Mouse (Mus musculus) urinary bladder, postnatal 14 days (tissue): ENCODE measurements around the gene Eya2.

ENCODE experiments used
- DNase-seq: peaks from one replicate; pipeline ENCODE4 v3.0.0; 2021; ENCODE audit warnings: low spot score

Eya2 gene

DNA sequence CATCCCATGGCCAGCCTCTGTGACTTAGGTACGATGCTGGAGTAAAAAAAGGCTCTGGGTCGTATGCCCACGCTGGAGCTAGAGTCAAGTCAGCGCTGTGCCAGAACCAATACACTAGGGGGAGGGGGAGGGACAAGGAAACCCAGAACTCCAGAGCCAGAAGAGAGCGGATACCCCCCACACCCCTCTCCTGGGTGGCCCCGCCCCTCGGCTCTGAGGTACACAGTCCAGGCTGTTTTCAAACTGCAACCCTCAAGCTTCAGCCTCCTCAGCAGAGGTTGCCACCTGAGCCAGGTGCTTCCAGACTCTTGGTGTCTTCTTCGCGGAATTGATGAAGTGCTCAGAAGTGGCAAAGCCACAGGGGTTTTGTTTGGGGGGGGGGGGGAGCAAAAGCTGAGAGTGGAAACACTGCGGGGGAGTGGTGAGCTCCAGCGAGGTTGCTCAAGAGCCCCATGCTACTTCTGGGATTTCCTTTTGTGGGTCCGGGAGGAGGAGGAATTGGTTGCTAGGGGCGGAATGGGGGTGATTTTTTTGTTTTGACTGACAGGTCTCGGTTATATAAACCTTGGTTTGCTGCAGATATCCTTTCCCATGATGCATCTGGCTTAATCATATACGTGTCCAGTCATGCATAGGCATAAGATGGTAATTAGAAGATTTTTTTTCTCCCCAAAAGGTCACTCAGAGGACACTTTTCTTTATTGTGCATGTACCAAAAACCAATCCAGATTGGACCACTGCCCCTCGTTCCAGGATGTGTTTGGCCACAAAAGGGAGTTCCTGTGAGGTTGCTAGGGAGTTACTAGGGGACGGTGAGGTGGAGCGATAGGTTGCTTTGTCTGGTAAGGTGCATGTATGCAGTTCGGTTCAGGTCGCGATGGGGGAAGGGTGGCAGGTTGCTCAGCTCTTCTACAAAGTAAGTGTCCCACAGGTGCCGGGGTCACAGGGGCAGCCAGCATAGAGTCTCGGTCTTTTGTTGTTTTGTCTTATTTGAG lies 122.6 kb downstream of the Eya2 start:
- DNase-seq, result no peak

DNA sequence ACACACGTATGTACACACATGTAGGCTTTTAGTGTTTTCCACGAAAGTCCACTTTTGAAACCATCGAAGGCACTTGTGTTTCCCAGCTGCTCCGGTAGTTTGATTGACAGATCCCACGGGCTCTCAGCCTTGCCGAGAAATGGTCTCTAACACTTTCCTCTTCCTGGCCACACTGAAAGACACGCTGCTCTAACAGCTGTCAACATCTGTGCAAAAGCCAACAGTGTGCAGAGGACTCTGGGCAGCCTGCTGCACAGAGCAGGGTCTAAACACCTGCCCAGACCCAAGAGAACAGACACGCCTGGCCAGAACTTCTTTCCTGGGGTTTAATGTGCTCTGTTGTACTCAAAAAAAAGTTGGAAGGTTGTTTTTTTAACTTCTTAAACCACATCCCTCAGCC lies 124.5 kb downstream of the Eya2 start:
- no peak for DNase-seq

DNA sequence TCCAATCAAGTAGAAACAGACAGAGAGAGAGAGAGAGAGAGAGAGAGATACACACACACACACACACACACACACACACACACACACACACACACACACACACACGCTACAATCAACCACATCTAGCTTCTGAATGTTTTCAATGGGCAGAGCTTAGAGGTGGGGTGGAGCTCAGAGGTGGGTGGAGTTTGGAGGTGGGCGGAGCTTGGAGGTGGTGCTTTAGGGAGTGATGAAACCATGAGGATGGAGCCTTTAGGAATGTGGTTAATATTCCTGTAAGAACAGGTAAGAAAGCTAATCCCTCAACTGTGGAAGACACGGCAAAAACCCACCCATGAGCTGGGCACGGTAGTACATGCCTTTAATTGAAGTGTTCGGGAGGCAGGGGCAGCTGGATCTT lies 127.1 kb downstream of the Eya2 start:
- no peak for DNase-seq

DNA sequence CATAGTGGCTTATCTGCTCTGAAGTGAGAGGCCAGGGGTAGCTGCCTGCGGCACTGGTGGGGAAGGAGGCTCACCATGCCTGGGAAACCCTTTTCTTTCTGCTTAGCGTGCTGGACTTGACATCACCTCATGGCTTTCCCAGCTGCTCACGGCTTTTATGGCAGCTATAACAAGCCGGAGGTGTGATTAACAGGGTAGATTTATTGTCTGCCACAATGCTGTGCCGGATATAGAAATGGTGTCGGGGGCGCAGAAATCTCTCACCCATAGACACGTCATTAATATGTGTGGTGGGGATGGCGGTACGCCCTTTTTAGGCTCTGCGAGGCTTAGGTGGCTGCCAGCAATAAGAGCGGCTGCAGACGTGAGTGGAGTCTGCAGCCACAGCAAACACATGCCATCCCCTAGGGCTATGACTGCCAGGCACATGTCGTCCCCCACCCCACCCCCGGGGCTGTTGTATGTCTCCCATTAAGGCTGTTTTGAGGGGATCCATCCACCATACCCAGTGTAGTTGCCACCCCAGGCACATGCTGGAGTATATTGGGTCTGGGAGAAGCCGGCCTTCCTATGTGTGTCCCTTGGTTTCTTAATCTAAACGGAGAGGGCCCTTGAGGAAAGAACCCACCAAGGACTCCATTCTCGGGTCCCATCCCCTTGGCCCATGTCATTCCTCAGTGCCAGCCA lies 137.9 kb downstream of the Eya2 start:
- no peak for DNase-seq

DNA sequence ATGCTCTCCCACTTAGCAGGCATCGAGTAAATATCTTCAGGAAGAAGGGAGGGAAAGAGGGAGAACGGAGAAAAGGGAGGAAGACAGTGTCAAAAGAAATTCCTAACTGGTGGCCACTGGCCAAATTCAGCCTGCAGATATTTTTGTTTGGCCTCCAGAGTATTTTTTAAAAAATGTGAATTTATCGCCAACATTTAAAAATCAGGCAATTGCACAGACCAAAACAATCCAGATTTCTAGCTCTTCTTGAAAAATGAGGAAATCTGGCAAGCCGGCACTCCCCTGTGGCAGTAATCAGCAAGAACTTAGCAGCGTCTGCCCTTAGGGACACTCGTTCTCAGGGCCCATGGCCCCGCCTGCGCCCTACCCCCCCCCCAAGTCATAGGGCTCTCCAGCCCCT lies 138.9 kb downstream of the Eya2 start:
- DNase-seq, result peak; percentile 41

DNA sequence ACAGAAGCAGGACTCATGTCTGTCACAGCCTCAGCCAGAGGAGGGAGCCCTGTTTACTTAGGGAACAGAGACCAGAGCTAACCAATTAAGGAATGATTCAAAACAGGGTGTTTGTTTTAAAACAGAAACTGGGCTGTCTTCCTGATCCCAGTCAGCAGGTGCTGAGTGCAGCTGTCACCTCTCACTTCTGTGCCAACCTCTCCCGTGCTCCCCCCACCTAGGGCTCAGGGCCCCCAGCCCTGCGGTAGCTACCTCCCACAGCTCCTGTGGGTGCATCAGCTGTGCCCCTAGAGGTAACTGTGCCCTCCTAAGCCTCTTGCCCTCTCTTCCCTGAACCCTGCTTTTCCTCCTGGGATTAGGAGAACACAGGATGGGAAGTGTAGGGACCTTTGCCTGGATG lies 141.5 kb downstream of the Eya2 start:
- no peak for DNase-seq

DNA sequence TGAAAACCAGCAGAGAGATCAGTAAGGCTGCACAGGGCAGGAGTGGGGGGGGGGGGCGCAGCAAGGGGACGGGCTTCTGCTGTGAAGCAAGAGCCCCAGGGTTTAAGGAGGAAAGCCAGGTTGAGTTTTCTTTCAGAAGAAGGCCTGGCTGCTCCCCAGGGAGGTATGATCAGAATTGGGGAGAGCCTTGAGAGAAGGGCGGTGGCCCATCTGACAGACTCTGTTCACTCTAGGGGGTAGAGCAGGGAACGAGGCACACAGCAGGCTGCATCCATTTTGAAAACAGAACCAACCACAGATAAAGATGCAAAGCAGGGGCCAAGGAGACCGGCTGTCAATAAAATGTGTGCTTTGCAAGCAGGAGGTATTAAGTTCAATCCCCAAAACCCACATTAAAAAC lies 145.5 kb downstream of the Eya2 start:
- DNase-seq, result no peak

DNA sequence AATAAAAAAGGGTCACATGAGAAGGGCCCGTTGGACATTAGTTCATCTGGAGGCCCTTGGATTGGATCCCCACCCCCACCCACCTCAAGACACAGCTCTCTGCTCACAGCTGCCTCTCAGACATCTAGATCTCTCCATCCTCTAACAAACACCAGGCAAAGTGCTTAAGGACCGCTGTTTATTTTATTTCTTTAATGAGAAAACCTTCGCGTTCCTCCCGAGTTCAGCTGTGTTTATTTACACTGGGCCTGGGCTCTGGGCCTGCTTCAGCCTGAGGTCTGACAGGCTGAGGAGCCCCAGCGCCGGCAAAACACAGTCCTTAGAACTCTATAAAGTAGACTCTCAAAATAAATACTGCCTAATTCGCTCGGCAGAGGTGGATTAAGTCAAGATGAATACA lies 146.2 kb downstream of the Eya2 start:
- no peak for DNase-seq

DNA sequence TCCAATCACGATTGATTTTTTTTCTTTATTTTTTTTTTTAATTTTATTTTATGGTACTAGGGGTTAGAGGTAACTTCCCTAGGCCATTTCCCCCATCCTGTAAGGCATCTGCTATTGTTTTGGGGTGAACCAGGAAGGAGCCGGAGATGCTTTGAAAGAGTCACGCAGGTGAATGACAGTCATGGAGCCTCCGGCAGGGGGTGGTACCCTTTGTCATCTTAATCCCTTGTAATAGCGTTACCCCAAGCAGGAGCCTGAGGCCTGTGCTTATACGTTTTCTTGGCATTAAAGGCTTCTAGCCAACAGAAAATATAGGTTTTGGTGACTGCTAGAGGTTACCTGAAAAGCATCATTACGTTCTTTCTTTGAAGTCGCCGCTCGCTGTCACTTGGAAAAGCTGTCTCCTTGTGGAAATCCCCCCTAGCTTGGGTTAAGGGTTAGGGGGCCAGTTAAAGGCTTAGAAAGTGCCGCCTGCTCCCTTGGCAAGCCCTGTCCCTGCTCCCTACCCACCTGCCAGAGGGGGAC lies 146.8 kb downstream of the Eya2 start:
- DNase-seq, result no peak

DNA sequence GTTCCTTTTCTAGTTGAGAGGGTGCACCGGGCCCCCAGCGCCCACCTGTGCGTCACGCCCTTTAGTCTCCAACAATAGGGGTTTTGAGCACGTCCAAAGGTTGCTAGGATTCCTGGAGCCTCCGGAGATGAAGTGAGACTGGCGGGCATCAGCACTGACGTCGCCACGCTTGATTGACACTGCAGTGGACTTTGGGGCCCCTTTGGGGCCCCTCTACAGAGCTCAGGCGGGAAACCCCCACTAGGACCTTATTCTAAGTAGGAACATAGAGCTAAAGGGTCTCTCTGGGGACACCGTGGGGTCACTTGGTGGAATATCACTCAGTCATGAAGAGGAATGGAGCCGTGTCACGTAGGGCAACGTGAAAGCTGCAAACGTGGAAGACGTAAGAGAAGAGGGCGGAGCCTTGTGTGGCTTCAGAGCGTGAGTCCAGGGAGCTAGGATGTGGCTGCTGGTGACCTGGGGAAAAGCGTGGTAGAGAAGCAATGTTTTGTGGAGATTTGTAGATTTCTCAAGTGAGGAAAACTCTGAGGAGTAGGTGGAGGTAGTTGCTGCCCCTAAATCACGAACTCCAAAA lies 147.5 kb downstream of the Eya2 start:
- DNase-seq, result no peak

DNA sequence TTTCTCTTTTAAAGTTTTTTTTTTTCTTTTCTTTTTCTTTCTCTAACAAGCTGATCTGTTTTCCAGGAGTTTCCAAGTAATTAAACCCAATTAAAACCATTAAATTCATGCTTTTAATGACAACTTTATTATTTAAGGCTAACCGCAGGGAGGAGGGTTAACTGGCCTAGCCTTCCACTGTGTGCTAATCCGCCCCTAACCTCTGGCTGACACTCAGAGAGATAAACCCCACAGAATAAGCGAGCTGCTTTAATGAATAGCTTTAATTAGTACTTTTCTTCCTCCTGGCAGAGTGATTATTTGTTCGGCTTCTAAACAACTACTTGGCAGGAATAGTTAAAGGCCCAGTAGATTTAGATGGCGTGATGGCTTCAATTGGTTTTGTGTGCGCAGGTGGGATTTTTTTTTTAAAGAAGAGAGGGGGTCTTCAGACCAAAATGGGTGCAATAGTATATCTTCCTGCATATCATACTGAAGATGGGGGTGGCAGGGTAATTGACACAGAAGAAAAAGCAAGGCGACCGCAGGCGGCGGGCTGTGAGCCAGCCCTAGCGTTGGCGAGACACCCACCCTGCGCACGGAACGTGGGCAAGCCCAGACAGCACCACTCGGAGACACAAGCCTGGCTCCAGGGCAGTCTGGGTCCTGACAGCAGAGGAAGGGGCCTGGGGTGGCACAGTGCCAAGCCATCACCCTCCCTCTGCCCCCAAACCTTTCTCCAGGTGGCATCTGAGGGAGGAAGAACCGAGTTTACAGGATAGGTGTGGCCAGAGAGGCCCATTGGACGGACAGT lies 150.7 kb downstream of the Eya2 start:
- DNase-seq, result no peak

DNA sequence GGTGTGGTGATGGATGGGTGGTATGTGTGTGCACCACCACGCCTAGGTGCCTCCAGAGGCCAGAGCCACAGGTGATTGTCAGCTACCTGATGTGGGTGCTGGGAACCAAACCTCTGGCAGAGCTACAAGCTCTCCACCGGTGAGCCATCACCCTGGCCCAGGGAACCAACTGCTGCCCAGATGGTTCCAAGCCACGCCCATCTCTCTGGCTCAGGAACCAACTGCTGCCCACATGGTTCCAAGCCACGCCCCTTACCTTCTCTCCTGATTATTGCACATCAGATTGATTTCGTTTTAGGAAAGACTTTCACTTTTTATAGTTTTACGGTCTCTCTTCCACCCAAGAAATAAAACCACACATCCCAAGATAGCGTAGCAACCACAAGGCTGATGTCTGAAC lies 153.1 kb downstream of the Eya2 start:
- DNase-seq, result peak; percentile 27

DNA sequence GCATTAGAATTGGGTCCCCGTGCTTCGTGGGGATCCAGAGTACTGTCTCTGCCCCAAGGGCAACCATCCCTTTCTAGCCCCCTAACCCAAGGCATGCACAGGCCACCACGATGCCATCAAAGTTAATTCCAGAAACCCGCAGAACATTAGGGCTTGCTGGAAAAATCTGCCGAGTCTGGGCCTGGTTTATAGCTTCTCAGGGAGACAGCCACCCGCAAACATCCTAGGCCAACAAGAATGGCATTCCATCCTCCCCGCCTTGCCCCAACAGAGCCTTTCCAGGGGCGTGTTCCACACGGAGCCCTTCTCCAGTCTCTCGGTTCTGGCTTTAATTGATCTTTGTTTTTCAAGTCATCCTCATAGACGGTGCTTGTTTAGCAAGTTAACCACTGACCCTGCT lies 153.6 kb downstream of the Eya2 start:
- DNase-seq, result no peak

DNA sequence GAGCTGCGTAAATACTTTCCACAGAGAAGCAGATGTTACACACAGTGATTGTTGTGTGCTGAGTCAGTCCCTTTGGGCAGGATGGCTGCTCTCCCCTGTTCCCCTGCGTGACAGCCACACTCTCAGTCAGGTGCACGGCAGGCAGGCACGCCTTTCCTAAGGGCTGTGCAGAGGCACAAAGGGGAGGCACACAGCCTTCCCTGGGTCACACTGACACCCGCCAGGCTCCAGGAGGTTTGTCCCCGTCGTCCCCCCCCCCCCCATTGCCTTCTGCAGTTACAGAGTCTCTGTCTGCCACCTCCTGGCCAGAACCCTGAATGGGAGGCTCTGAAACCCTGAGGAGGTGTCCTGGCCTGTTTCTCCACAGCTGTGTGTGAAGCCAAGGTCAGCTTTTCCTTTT lies 156.2 kb downstream of the Eya2 start:
- peak; percentile 41 for DNase-seq

DNA sequence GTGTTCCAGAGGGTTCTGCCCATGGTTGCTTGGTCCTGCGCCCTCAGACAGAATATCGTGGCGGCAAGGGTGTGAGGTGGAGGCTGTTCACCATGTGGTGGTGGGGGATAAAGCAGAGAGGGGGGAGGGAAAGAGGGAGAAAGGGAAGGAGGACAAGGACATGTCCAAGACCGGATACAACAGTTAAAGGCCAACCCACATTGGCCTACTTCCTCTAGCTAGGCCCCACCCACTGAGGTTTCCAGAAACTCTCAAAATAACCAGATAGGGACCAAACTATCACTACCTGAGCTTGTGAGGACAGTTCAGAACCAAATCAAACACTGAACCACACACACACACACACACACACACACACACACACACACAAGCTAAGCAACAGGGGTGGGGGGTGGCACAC lies 157.9 kb downstream of the Eya2 start:
- DNase-seq, result no peak

DNA sequence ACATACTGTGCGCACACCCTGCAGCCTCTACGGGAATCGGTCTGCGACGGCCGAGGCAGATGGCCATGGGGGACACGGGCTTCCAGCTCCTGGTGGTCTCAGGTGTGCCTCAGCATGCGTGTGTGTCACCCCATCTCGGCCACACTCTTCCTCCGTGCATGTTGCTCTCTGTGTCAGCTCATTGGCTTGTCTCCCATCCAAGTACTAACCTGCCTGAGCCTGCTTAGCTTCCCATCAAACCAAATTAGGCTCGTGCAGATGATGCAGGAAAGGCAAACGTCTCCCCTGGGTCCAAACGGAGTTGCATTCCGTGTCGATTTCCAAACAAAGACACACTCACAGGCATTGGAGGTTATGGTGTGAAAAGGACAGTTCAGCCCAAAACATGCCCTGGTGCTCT lies 163.0 kb downstream of the Eya2 start:
- DNase-seq, result no peak

DNA sequence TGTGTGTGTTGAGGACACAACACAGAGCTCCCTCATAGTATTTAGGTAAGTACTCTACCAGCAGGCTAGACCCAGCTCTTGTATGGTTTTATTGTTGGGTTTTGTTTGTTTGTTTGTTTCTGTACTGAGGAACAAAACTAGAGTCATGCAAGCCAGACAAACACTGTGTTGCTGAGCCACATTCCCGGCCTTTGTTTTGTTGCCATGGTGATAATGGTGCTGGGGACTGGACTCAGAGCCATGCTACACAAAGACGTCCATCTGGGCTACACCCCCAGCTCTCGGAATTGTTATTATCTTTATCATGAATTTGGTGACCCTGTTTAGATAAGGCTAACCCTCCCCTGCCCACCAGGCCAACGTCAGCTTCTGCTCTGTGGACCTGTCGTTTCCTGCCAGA lies 163.7 kb downstream of the Eya2 start:
- DNase-seq, result no peak

DNA sequence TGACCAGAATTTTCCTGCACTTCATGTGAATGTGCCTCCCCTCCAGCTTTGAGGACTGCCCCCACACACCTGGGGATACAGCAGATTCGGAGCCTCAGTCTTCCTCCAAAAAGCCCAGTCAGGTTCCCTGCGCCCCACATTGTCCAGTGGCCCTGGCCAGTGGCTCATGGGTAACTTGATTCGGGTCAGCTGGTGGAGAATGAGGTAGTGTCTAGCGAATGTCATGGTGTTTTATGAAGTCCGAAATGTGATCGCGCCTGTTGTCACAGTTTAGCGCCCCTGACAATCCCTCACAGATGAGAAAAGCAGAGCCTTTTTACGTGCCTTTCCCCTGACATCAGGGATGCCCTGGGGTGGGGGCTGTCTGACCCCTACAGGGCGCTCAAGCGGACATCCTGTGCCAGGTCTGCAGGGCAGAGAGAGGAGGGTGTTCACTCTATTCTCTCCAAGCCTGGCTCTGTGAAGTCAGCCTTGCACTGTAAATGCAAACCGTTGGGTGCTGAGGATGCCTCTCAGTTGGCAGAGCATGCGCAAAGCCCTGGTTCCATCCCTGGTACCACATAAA lies 164.7 kb downstream of the Eya2 start:
- no peak for DNase-seq

DNA sequence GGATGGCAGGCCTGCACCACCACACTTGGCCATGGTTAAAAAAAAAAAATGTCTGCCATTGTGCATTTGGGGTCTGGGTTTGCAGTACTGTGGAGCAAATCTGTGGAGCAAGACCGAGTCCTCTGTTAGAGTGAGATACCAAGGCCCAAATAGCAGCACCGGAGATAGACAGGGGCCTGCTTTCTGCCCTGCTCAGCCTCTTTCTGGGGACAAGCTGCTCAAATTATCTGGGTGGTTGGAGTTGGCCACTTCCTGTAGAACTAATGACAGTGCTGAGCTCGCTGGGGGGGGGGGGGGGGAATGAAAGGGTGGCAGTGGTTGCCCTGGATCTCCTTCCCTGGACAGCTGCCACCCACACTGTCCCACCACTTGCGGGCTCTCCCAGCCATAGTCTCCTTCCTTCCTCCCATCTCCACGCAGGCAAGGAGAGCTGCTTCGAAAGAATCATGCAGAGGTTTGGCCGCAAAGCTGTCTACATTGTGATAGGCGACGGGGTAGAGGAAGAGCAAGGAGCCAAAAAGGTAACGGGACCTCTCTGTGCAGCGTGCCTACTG lies 174.1 kb downstream of the Eya2 start:
- DNase-seq, result no peak

DNA sequence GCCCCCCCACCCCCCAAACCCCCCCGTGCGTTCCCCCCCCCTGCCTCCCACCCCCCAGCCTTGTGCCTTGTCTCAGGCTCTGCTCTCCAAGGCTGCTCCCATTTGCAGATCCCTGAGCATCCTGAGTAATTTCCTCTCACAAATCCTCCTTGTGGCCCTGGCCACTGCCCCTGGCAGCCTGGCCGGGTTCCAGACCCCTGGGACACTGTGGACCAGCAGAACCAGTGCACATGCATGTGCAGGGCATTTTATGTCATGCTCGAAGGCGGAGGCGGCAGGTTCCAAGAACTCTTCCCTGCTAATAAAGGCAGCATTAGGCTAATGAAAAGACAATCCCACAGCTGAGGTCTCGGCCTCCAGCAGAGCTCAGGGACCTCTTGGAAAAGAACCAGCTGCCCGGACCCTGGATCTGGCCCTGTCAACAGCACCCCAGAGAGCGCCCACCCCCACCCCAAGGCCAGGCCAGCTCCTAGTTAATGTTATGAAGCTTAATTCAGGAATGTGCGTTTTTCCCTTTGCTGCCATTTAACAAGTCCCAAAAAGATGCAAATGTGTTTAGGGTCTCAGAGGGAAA lies 174.6 kb downstream of the Eya2 start:
- DNase-seq, result no peak

DNA sequence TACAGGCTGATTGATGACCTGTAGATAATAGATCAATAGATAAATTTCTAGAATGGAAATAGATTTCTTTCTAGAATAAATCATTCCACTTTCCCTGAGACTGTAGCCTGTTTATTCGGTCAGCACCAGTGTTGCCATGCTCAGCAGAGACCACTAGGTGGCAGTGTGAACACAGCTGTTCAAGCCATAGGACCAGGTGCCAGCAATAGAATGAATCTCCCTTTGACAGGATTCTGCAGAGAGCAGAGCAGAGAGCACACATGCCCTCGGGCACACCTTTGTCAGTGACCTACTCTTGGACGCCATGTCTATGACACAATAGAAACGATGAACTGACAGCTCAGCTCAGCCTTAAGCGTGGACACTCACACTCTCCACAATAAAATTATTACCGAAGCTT lies 184.1 kb downstream of the Eya2 start:
- DNase-seq, result peak; percentile 73
